Mouse (Mus musculus) heart, postnatal 10 days (tissue): ENCODE results near the gene Pfn1. TPM values are rescaled to one million over a fixed set of nuclear protein-coding genes. Genes with fewer than 3 reads are reported as not detected.

ENCODE experiments used
- DNase-seq, 2 experiments: peaks; one replicate each; pipeline ENCODE4 v3.0.0; 2021
- intact Hi-C: fragments of 180-260 bp; cut with DNase I; formaldehyde crosslinking; loops from one replicate; pipeline ENCODE4 v1.15.1; 2025
- total RNA-seq, 2 experiments: library from RNA; stranded (reverse); gene quantifications; 2 replicates each; pipeline ENCODE4 v1.2.3; 2021

Pfn1 gene
- total RNA-seq, 2 experiments from 2014 or later, result 456 to 499 TPM

DNA sequence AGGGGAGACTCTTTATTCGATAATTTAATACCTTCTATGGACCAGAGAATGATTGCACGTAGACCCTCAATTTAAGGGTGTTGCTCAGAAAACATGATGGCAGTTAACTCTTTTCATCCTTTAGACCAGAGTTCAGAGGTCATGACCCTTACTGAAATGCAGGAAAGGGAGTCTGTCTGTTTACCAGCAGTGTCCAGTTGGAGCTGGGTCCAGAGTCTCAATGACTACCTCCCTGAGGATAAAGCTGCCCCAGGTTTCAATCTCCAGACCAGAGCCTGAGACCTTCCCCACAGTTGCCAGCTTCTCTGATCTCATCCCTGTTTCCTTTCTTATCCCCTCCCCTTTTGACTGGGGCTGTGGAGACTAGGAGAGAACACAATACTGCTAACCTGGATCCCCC is 24.1 kb upstream of the Pfn1 start:
- DNase-seq, result no peak
- intact Hi-C loops, result no loop called here

DNA sequence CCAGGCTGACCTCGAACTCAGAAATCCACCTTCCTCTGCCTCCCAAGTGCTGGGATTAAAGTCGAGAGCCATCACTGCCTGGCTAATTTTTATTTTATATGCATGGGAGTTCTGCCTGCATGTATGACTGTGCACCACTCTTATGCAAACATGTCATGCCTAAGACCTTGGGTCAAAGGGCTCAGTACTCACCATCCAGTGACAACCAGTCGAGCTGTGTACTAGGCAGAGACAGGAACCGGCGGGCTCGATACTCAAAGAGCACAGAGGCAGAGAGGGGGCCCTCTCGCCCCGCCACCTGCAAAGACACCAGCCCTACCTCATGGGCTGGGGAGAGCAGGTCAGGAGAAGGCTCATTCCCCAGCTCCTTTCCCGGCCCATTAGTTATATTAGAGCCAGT is 23.6 kb upstream of the Pfn1 start:
- no peak for DNase-seq
- intact Hi-C loops, result no loop called here

DNA sequence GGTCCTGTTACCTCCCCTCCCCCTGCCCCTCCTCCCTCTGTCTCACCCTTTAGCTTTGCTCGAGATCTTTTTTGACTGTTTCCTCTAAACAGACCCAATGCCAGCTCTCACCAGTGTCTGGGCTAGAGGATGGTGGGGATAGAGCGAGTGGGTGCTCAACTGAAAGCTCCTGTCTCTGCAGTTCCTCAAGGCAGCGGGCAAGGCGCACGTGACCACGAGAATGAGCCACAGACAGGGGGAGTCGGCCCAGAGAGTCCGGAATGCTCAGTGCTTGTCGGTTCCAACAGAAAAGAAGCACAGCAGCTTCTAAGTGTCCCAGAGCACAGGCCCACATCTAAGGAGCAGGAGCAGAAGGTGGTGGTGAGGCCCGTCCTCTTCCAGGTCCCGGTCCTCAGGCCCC is 20.1 kb upstream of the Pfn1 start:
- no peak for DNase-seq
- intact Hi-C loops, result no loop called here

DNA sequence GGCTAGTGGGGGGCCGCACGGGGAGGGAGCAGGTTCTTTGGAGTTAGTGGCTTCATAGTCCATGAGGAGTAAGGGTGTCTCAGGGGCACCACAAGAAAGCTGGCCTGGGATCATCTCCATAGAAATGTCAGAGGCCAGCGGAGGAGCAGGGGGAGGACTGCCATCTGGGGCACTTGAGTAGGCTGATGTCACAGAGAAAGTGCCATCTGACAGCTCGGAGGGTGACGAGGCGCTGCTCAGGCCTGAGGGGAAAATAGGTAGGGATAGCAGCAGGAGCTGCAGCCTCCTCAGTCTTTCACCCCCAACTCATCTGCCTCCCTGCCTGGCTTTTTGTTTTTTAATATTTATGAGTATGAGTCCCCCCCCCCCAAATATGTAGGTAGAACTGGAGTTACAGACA is 19.6 kb upstream of the Pfn1 start:
- intact Hi-C loops, result no loop called here
- no peak for DNase-seq

GRCm38 (mm10) chr11:70671333-70672047 is 17.0 kb upstream of the Pfn1 start:
- DNase-seq, result no peak
- intact Hi-C loops, result loop anchor here (2.0 kb wide), 1 partner anchor 15 kb away; no protein-coding TSS in a partner anchor

DNA sequence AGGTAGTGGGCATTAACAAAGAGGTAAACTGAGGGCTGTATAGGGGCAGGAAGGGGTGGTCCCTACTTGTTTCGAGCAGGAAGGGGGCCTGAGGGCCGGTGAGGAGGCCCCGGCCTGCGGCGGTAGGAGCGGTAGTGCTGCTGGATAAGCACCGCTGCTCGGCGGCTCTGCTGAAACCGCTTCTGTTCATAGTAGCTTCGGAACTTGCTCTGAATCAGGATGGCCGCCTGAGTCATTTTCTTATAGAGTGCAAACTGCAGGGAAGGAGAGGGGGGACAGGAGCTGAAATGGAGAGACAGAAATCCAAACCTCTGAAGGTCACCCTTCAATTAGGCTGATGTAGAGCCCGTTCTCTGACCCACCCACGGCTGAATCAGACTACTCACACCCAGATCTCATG is 16.0 kb upstream of the Pfn1 start:
- no peak for DNase-seq
- intact Hi-C loops, result loop anchor here (2.0 kb wide), 1 partner anchor 16 kb away; no protein-coding TSS in a partner anchor

DNA sequence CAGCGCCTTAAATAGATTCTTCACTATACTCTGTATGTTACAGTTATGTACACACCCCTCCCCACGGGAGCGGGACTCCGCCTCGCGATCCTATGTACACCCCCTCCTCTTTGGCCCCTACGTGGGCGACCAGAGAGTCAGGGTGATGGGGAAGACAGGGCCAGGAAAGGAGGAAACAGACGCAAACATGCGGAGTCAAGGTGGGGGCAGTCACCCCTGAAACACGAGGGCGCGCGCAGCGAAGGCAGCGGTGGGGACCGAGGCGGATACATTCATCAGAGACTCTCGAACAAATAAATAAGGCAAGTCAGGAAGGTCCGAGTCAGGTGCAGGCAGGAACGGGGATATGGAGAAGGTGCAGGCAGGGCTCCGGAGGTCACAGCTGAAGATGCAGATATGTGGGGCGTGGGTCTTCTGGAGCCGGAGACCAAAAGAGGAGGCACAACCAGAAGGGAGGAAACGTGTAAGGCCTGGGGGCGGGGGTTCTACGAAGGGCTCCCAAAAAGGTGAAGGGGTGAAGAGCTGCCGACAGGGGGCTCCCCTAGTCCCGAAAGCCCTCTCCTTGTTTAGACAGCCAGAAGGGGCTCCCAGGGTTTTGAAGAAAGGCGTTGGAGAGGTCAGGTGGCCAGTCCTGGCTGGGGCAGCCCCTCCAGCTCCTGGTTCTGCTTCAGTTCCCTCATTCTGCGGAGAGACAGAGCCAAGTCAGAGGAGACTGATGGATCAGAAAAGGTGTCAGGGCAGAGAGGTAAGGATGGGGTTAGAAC is 15.3 kb upstream of the Pfn1 start:
- intact Hi-C loops, result loop anchor here (1.0 to 2.0 kb wide), 2 partner anchors 17 to 31 kb away; partner anchors contain the start of genes Inca1 and Kif1c
- peak; percentile 83 to 85 for DNase-seq

DNA sequence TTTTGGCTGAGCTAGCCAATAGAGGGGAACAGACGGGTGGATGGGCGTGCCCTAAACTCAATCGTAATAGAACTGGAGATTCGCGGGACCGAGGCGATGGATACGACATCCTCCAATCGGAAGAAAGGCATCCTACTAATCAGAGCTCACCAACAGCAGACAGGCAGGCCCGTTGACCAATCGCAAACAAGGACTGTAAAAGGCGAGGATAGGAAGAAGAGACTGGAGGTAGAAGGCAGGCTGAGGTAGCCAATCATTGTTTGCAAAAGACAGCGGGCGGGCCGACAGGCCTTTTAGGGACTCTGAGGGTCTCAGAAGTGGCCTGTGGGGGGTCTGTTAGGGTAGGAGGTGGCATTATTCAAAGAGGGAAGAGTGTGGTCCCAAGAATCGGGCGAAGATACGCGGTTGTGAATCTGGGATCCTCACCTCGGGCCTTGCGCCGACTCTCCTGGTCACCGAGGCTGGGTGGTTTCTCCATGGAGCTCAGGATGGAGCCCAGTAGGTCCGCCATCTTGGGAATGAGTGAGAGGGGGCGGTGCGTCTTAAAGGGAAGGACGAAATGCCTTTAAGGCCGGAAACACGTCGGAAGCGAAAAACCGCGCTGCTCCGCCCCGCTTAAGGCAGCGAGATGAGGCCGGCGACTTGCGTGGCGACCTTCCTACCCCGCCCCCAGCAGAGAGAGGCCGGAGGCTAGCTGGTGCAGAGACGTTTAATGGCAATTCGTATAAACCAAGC is 14.5 kb upstream of the Pfn1 start, which contains the start of gene Spag7:
Gene Spag7, minus strand, starts transcription at position 646 of the 735 bp plus-strand sequence.
- peak; percentile 98 to 99 for DNase-seq
- intact Hi-C loops, result loop anchor here (1.0 kb wide), 1 partner anchor 31 kb away; the partner anchor contains the start of genes Inca1 and Kif1c

DNA sequence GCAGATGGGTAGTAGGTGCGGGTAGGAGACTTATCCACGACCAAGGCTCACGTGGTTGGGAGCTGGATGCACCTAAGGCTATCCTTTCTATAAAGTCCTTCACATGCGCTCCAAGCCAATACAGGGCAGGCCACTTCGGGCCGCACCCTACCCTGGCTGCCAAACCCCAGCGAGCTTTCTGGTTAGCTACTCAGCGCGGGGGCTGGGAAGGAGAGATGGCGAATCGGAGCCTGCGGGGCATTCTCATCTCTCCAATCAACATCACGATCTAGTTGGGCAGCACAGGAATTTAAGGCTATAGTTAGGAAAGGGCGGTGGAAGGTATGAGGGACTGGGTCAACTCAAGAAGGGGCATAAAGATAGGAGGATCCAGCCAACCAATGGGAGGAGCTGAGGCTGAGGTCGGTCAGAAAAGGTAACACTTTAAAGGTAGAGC is 13.9 kb upstream of the Pfn1 start:
- intact Hi-C loops, result no loop called here
- DNase-seq, result no peak

DNA sequence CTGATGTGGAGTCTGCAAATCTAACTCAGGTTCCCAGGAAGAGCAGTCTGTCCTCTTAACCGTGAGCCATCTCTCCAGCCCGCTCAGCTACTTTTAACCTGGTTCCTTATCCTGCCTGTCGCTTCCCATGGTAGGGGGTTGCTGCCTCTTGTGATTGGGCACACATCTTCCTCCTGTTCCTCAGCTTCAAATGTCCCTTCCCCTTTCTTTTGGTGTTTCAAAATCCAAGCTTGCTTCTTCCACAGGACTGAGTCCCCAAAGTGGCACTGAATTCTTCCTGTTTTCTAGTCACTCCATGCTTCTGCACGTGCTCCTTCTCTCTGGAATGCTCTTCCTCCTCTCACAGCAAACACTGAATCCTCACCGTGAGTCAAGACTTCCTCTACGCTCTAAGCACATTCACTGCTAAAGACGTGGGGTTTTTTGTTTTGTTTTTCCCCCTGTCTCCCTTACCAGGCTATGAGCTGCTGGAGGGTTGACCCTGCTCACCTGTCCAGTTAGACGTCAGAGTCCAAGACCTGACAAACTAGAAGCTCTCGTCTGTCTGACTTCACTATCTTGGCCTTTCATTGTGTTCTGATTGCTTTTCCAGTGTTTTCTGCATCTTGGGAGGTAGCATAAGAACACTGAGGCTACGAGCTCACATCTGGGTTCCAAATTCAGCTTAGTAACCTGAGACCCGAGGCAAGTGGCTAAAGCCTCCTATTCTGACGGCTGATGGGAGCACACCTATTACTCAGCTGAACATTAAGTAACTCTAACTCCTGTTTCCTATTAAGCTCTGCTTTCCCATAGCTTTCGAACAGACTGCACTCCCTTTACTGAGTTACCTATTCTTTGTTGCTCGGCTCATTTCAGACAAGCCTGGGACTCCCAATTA is 13.1 kb upstream of the Pfn1 start:
- intact Hi-C loops, result loop anchor here (1.0 kb wide), 1 partner anchor 10 kb away; the partner anchor contains the start of gene Eno3
- no peak for DNase-seq

GRCm38 (mm10) chr11:70666687-70667086 is 12.2 kb upstream of the Pfn1 start:
- no peak for DNase-seq
- intact Hi-C loops, result loop anchor here (1.0 kb wide), 1 partner anchor 9 kb away; the partner anchor contains the start of gene Eno3

DNA sequence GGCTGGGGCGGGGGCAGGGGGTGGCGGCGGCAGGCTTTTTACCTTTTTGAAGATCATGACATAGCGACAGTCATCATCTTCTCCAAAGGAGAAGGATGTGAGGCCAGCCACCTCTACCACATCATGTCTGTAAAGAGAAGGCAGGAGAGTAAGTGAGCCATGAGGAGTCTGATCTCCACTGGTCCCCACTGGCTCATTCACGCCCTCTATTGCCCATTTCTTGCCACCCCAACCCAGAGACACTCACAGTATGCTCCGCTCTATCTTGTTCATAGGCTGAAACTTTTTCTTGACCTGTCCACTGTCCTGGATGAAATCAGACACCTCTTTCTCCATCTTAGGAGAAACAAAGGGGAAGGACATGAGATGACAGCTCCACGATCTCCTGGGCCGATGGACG is 10.3 kb upstream of the Pfn1 start:
- intact Hi-C loops, result no loop called here
- no peak for DNase-seq

DNA sequence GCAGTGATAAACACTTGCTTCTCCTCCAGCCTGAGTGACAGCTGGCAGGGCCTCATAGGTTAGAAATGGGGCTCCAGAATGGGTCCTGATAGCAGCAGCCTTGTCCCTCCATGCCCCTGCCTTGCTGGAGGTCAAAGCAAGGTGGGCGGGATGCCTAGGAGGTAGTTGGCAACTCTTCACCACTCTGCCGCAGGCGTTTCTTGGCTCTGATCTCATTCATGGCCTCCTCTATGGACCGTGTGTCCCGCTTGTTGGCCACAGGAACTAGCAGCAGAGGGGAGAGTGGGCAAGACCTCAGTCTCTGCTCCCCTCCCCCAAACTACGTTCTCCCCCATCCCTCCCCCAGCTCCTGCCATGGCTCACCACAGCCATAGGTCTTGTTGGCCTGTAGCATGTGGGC is 9.5 kb upstream of the Pfn1 start:
- DNase-seq, result peak; percentile 78 to 81
- intact Hi-C loops, result no loop called here

- DNase-seq, result no peak
- intact Hi-C loops, result no loop called here
These were observed 8.7 kb upstream of the Pfn1 start for GRCm38 (mm10) chr11:70663101-70663500.

- no peak for DNase-seq
- intact Hi-C loops, result no loop called here
These were observed 6.1 kb upstream of the Pfn1 start for GRCm38 (mm10) chr11:70660571-70660970.

- intact Hi-C loops, result no loop called here
- no peak for DNase-seq
These were observed 4.5 kb upstream of the Pfn1 start for GRCm38 (mm10) chr11:70658942-70659341.

DNA sequence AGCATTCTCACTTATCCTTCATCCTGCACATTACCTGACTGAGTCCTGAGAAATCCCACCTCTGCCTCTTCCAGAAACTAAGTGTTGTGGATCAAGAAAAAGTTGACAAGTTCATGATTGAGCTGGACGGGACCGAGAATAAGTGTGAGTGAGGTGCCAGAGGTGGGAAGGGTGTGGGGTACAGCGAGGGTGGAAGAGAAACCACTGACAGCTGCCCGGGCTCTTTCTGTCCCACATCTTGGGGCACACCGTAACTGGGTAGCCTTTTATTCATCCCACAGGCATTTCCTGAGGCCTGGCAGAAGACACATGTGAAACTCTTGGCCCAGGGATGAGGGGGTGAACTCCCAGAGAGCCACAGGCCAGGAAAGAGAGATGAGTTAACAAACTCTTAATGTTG is 4.1 kb upstream of the Pfn1 start:
- intact Hi-C loops, result no loop called here

GRCm38 (mm10) chr11:70657991-70658390 is 3.5 kb upstream of the Pfn1 start:
- intact Hi-C loops, result loop anchor here (1.0 kb wide), 1 partner anchor 9 kb away; no protein-coding TSS in a partner anchor
- DNase-seq, result no peak

More for the DNA sequence above, 4.1 kb upstream of the Pfn1 start:
- no peak for DNase-seq

GRCm38 (mm10) chr11:70657573-70657972 is 3.1 kb upstream of the Pfn1 start:
- intact Hi-C loops, result loop anchor here (1.0 kb wide), 1 partner anchor 10 kb away; no protein-coding TSS in a partner anchor
- peak in 1 of 2 experiments; percentile 53 for DNase-seq

GRCm38 (mm10) chr11:70656964-70657363 is 2.5 kb upstream of the Pfn1 start, which contains the start of gene Eno3:
Gene Eno3 (plus strand): TSS chr11:70657202.
- intact Hi-C loops, result loop anchor here (1.0 kb wide), 1 partner anchor 10 kb away; no protein-coding TSS in a partner anchor
- peak; percentile 72 to 81 for DNase-seq
